13 mouse cellular contexts compared by ENCODE assay signal in genomic region chr6:71991933-71992325, GRCm38 (mm10).
DNase-seq lines count a peak whose midpoint lies in the region; ATAC-seq and TF ChIP-seq lines count a peak whose summit lies in the region.
"Had no signal": no experiment of that assay in that cellular context is flagged by ENCODE, and none has a peak within 500 bp of the region (broad histone marks: within the 10 kb centered on the region; RNA-seq: fewer than 3 reads in every experiment).

No protein-coding gene starts in this region.

- no peak overlapping the region for H3K4me2 ChIP-seq in hindbrain, postnatal 0 days (ENCODE audit: low read depth, low read length)
- H3K4me2 ChIP-seq in hindbrain, embryonic 13.5 days, result no peak overlapping the region
- H3K4me2 ChIP-seq: intestine, embryonic 15.5 days had no signal

- 36% methylated on average over 2 of the region's 2 CpGs for WGBS in hindbrain, postnatal 0 days
- 83% methylated on average over 2 of the region's 2 CpGs for WGBS in hindbrain, embryonic 13.5 days

- peak overlapping the region; percentile 37 for H3ac ChIP-seq in C2C12 (ENCODE audit: control insufficient read depth, insufficient read length, low read depth)

- H3K9ac ChIP-seq in hindbrain, postnatal 0 days (replicated peaks; ENCODE audit: low read length), result no peak overlapping the region
- no peak overlapping the region for H3K9ac ChIP-seq in hindbrain, embryonic 13.5 days
- H3K9ac ChIP-seq: intestine, embryonic 15.5 days had no signal

- no peaks in the 10 kb centered on the region for H3K9me3 ChIP-seq in hindbrain, postnatal 0 days (ENCODE audit: low read length)
- H3K9me3 ChIP-seq in hindbrain, embryonic 13.5 days, result no peaks in the 10 kb centered on the region
- H3K9me3 ChIP-seq: intestine, embryonic 15.5 days had no signal

- peak overlapping the region; percentile 52; the same call in 1 of the 2 replicates for H3K27ac ChIP-seq in hindbrain, postnatal 0 days
- no peak overlapping the region for H3K27ac ChIP-seq in hindbrain, embryonic 13.5 days
- H3K27ac ChIP-seq: macrophage had no signal

- peak; percentile 66 to 86 for DNase-seq in adrenal gland, adult (ENCODE audit: inconsistent age in 2 of 2, low spot score in 1 of 2)
- no peak for DNase-seq in adrenal gland, postnatal 25 days
- no peak for DNase-seq in hindbrain, postnatal 0 days (ENCODE audit: low spot score)
- no peak for DNase-seq in right cerebral cortex, postnatal 10 days (ENCODE audit: low spot score in 2 of 2)
- no peak for DNase-seq in embryo, embryonic 10 days (ENCODE audit: low spot score)
- DNase-seq: gastrocnemius, postnatal 36 days had no signal

- H3K4me1 ChIP-seq in hindbrain, postnatal 0 days (ENCODE audit: insufficient read depth, low read length), result peaks cover 18% of the 10 kb centered on the region; the same call in 1 of the 2 replicates
- H3K4me1 ChIP-seq in hindbrain, embryonic 13.5 days (replicated peaks), result peaks cover 28% of the 10 kb centered on the region

- H3K79me2 ChIP-seq in C2C12 (ENCODE audit: control insufficient read depth, insufficient read depth), result no peaks in the 10 kb centered on the region

- ATAC-seq in hindbrain, postnatal 0 days, result no peak
- no peak for ATAC-seq in hindbrain, embryonic 13.5 days (ENCODE audit: low FRiP score)
- ATAC-seq in hematopoietic stem cell, adult 5-6 weeks (replicated peaks in 1 of 2; ENCODE audit: insufficient read depth in 1 of 2, low FRiP score in 2 of 2, low TSS enrichment in 1 of 2, low read depth in 1 of 2, poor library complexity in 2 of 2, severe bottlenecking in 2 of 2), result peak; percentile 35 to 37; a peak in 3 of 4 replicates
- ATAC-seq: activated CD4-positive, CD25-positive, alpha-beta regulatory T cell, adult 4 months; forebrain, embryonic 14.5 days; intestine, embryonic 15.5 days had no signal

- no peaks in the 10 kb centered on the region for H3K27me3 ChIP-seq in hindbrain, postnatal 0 days (ENCODE audit: insufficient read depth, low read length)
- no peaks in the 10 kb centered on the region for H3K27me3 ChIP-seq in hindbrain, embryonic 13.5 days
- no peaks in the 10 kb centered on the region for H3K27me3 ChIP-seq in C2C12 (ENCODE audit: control insufficient read depth, insufficient read depth, insufficient read length)
- H3K27me3 ChIP-seq: intestine, embryonic 15.5 days had no signal

- no peak for TF ChIP-seq CTCF in hindbrain, postnatal 0 days (IDR thresholded peaks at IDR 0.05; ENCODE audit: low read depth)
- no peak for TF ChIP-seq CTCF in C2C12 (IDR thresholded peaks at IDR 0.05; ENCODE audit: control insufficient read depth, insufficient read depth, insufficient read length)

- no peak overlapping the region for H3K4me3 ChIP-seq in hindbrain, postnatal 0 days (ENCODE audit: low read length)
- H3K4me3 ChIP-seq in hindbrain, embryonic 13.5 days, result no peak overlapping the region
- no peak overlapping the region for H3K4me3 ChIP-seq in C2C12 (ENCODE audit: insufficient read depth, poor library complexity, severe bottlenecking)
- H3K4me3 ChIP-seq: intestine, embryonic 15.5 days had no signal

- H3K36me3 ChIP-seq in hindbrain, postnatal 0 days (ENCODE audit: insufficient read depth, low read length), result no peaks in the 10 kb centered on the region
- no peaks in the 10 kb centered on the region for H3K36me3 ChIP-seq in hindbrain, embryonic 13.5 days
- H3K36me3 ChIP-seq in C2C12 (ENCODE audit: control insufficient read depth, insufficient read depth), result no peaks in the 10 kb centered on the region
- H3K36me3 ChIP-seq: intestine, embryonic 15.5 days had no signal

- H3K79me3 ChIP-seq in C2C12 (ENCODE audit: low read depth), result no peaks in the 10 kb centered on the region

TF ChIP-seq in C2C12, 6 proteins besides CTCF, POLR2A, EP300 and RAD21:
- TF ChIP-seq MYOG (IDR thresholded peaks at IDR 0.05; ENCODE audit: control insufficient read depth, extremely low read depth, insufficient read length) (no peak), MAX (IDR thresholded peaks at IDR 0.05) (no peak), CEBPB (IDR thresholded peaks at IDR 0.05; ENCODE audit: low read depth) (no peak), MYOD1 (IDR thresholded peaks at IDR 0.05; ENCODE audit: control insufficient read depth, insufficient read length, low read depth) (no peak), USF1 (IDR thresholded peaks at IDR 0.05; ENCODE audit: low read depth) (no peak), FOSL1 (IDR thresholded peaks at IDR 0.05; ENCODE audit: insufficient read depth, low read length, poor library complexity, severe bottlenecking) (no peak)

Comparison
In these comparisons a context has a peak if more than half of its experiments do, and no peak if none do; other contexts are left out.
1. DNase-seq: peak in adrenal gland, adult (2 of 2); none in adrenal gland, postnatal 25 days (single experiment), hindbrain, postnatal 0 days (single experiment), right cerebral cortex, postnatal 10 days (0 of 2) and embryo, embryonic 10 days (single experiment).
2. ATAC-seq: peak in hematopoietic stem cell, adult 5-6 weeks (2 of 2); none in hindbrain, postnatal 0 days (single experiment) and hindbrain, embryonic 13.5 days (single experiment).